Mouse (Mus musculus) layer of hippocampus, adult 2 months (tissue): ENCODE results near the gene Cdc25a. TPM values are rescaled to one million over a fixed set of nuclear protein-coding genes. Genes with fewer than 3 reads are reported as not detected.
A peak's percentile ranks its signal among the peaks of the same experiment; 100 is the strongest.

Experiments used
- DNase-seq, 2 experiments: peaks; one replicate each; pipeline ENCODE4 v3.0.0; 2022; ENCODE audit warnings: low spot score in 2 of 2
- H3K27ac ChIP-seq: fragments of 200-600 bp; 2 replicates; pipeline ENCODE4 v1.8.1; 2022
- H3K4me3 ChIP-seq: fragments of 200-600 bp; 2 replicates; pipeline ENCODE4 v1.8.1; 2022; ENCODE audit warnings: mild to moderate bottlenecking
- CTCF ChIP-seq: fragments of 200-600 bp; conservative IDR thresholded peaks from 2 replicates; pipeline ENCODE4 v1.8.1; 2022; ENCODE audit warnings: antibody characterized with exemption, mild to moderate bottlenecking, moderate library complexity
- total RNA-seq, 2 experiments: library from RNA; stranded (reverse); gene quantifications; 2 replicates each; pipeline ENCODE4 v1.2.3; 2021

Gene Cdc25a
- total RNA-seq, 2 experiments from 2014 or later, result 4.7 TPM

DNA sequence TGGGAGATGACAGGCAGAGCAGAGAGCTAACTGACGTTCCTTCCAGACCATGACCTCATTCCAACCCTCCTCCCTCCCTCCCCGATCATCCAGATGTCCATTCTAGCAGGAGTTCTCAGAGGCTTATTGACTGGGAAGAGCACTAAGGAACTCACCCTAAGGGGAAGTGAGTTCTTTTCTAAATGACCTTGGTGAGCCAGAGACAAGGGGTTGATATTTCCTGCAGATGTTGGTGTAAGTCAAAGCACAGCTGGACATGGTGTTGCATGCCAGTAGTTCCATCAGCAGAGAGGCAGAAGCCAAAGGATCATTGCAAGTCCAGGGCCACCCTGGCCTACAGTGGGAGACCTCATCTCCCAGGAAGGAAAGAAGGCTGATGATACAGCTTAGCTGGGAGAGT, 22.6 kb downstream of the Cdc25a start:
- TF ChIP-seq CTCF, result no peak
- no peak for DNase-seq
- no peak overlapping the region for H3K4me3 ChIP-seq
- no peak overlapping the region for H3K27ac ChIP-seq

DNA sequence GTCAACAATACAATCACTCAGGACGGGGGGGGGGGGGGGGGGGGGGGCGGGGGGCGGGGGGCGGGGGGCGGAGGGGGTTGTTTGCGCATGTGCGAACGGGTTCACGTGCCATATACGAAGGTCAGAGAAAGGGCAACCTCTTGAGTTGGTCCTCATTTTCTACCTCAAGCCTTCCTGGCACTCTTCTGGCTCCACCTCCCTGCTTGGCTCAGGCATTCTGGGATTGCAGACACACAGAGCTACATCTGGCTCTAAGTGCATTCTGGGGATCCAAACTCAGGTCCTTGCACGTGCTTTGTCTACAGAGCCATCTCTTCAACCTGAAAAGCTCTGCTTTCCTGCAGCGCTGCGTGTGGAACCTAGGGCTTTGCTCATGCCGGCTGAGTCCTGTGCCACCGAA, 24.0 kb downstream of the Cdc25a start:
- H3K27ac ChIP-seq, result no peak overlapping the region
- no peak for TF ChIP-seq CTCF
- no peak for DNase-seq

GRCm38 (mm10) chr9:109899774-109900173, 24.4 kb downstream of the Cdc25a start:
- TF ChIP-seq CTCF, result no peak
- DNase-seq, result no peak
- no peak overlapping the region for H3K4me3 ChIP-seq
- H3K27ac ChIP-seq, result no peak overlapping the region

More for the DNA sequence above, 24.0 kb downstream of the Cdc25a start:
- H3K4me3 ChIP-seq, result no peak overlapping the region

- DNase-seq, result no peak
- TF ChIP-seq CTCF, result no peak
- Histone ChIP-seq H3K27ac (no peak overlapping the region), H3K4me3 (no peak overlapping the region)
These were observed 25.2 kb downstream of the Cdc25a start for GRCm38 (mm10) chr9:109900604-109901003.

- H3K27ac ChIP-seq, result no peak overlapping the region
- TF ChIP-seq CTCF, result no peak
- H3K4me3 ChIP-seq, result no peak overlapping the region
- no peak for DNase-seq
These were observed 26.9 kb downstream of the Cdc25a start for GRCm38 (mm10) chr9:109902246-109902645.

GRCm38 (mm10) chr9:109902740-109903139, 27.4 kb downstream of the Cdc25a start:
- Histone ChIP-seq H3K4me3 (no peak overlapping the region), H3K27ac (no peak overlapping the region)
- no peak for DNase-seq
- TF ChIP-seq CTCF, result no peak

DNA sequence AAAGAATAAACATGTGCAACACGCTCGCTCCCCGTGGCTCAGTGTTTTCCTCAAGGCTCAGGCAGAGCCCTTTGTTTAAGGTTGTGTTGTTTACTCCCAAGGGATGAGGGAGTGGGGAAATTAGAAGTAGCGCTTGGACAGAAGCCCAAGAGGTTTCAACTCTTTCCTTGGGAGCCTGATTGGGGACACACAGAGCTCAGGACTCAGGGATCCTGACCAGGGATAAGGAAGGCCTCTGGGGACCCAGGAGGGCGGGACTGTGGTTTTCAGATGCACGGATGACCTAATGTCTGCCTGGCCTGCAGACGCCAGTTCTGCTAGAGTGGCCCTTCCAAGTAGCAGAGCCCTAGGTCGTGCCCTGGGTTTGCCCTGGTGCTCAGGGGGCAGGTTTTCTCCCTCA, 31.9 kb downstream of the Cdc25a start:
- DNase-seq, result no peak
- Histone ChIP-seq H3K27ac (no peak overlapping the region), H3K4me3 (no peak overlapping the region)
- no peak for TF ChIP-seq CTCF

DNA sequence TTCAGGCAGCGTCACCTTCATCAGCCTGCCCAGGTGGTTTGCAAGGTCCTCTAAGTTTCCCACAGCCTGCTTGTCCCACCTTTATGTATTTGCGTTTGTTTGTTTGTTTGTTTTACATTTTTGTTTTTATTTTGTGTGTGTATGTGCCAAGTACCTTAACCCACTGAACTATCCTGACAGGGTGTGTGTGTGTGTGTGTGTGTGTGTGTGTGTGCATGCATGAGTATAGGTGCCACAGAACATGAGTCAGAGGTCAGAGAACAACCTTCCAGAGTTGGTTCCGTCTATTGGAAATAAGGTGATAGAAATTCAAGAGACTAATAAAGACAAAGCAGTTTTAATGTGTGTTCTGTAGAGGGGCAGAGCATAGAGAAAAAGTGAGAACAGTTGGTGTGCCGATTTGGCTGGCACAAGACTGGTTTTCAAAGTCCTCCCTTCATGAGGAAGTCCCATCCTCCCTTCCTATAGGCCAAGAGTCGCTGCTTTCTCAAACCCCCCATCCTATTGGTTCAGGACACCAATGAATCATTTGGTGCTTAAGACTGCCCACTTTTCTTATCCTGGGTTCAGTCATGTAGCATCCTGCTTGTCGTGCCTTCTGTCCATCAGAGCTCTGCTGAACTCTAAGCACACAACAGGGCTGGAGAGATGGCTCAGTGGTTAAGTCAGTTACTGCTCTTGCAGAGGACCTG, 32.5 kb downstream of the Cdc25a start:
- no peak for DNase-seq
- H3K4me3 ChIP-seq, result no peak overlapping the region
- TF ChIP-seq CTCF, result no peak
- H3K27ac ChIP-seq, result no peak overlapping the region

DNA sequence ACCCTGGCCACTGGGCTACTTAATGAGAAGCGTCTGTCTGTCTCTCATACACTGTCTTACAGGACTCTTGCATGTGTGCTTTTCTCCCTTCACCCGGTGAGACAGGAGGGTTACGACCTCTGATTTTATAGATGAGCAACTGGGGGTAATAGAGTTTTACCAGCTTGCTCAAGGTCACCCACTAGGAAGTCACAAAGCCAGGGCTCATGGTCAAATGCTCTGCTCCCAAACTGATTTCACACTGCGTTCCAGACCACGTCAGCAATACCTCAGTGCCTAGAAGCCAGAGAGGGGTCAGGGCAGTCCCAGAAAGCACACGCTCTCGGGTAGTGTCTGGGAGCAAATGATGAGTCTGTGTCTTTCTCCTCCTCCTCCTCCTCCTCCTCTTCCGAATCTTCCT, 33.7 kb downstream of the Cdc25a start:
- no peak for TF ChIP-seq CTCF
- Histone ChIP-seq H3K27ac (no peak overlapping the region), H3K4me3 (no peak overlapping the region)
- DNase-seq, result no peak

- no peak for TF ChIP-seq CTCF
- H3K27ac ChIP-seq, result no peak overlapping the region
- no peak overlapping the region for H3K4me3 ChIP-seq
- DNase-seq, result no peak
These were observed 34.5 kb downstream of the Cdc25a start for GRCm38 (mm10) chr9:109909926-109910325.

- DNase-seq, result no peak
- Histone ChIP-seq H3K4me3 (no peak overlapping the region), H3K27ac (no peak overlapping the region)
- no peak for TF ChIP-seq CTCF
These were observed 36.4 kb downstream of the Cdc25a start for GRCm38 (mm10) chr9:109911779-109912178.

- H3K4me3 ChIP-seq, result no peak overlapping the region
- TF ChIP-seq CTCF, result no peak
- peak overlapping the region; percentile 36; the same call in 1 of the 2 replicates for H3K27ac ChIP-seq
- no peak for DNase-seq
These were observed 39.0 kb downstream of the Cdc25a start for GRCm38 (mm10) chr9:109914269-109914926.

DNA sequence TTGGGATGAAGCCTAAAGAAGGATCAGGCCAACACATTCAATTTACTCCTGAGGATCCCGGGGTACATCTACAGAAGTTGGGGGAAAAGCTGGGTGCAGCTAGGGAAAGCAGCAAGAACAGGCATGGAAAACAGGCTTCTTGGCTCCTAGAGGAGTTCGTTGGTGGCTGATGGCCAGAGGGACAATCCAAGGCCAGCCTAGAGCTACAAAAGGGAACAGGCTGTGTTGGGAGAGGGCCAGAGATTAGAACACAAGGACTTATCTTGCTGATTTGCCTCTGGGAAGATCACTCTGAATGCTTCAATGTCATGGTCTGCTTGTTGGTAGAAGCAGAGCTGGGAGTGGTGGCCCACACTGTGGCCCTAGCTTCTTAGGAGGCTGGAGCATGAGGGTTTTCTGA, 42.6 kb downstream of the Cdc25a start:
- Histone ChIP-seq H3K27ac (no peak overlapping the region), H3K4me3 (no peak overlapping the region)
- DNase-seq, result no peak
- TF ChIP-seq CTCF, result no peak

GRCm38 (mm10) chr9:109929131-109929530, 53.8 kb downstream of the Cdc25a start:
- TF ChIP-seq CTCF, result no peak
- no peak overlapping the region for H3K4me3 ChIP-seq
- DNase-seq, result no peak

More at GRCm38 (mm10) chr9:109929131-109929530, 53.8 kb downstream of the Cdc25a start:
- no peak overlapping the region for H3K27ac ChIP-seq
